Mouse (Mus musculus) C2C12 (cell line): ENCODE data around the gene Zc3h12a. TPM values are rescaled to one million over a fixed set of nuclear protein-coding genes. Genes with fewer than 3 reads are reported as not detected.

Experiments used
- H3K27me3 ChIP-seq: one replicate; pipeline ENCODE4 v1.6.1; 2011; ENCODE audit not compliant: control insufficient read depth, insufficient read depth, insufficient read length
- H3K36me3 ChIP-seq: one replicate; pipeline ENCODE4 v1.6.1; 2011; ENCODE audit not compliant: control insufficient read depth, insufficient read depth
- H3K4me3 ChIP-seq: one replicate; pipeline ENCODE4 v1.5.1; 2011; ENCODE audit warnings: mild to moderate bottlenecking, control low read depth; ENCODE audit not compliant: poor library complexity, insufficient read depth, severe bottlenecking
- H3K79me2 ChIP-seq: one replicate; pipeline ENCODE4 v1.6.1; 2011; ENCODE audit not compliant: control insufficient read depth, insufficient read depth
- H3K79me3 ChIP-seq: one replicate; pipeline ENCODE4 v1.6.1; 2011; ENCODE audit warnings: low read depth, control low read depth
- H3ac ChIP-seq: one replicate; pipeline ENCODE3; 2011; ENCODE audit warnings: low read depth; ENCODE audit not compliant: control insufficient read depth, insufficient read length
- CEBPB ChIP-seq: IDR thresholded peaks from one replicate; pipeline ENCODE4 v1.6.1; 2011; ENCODE audit warnings: low read depth, mild to moderate bottlenecking, control low read depth, moderate library complexity
- CTCF ChIP-seq: IDR thresholded peaks from one replicate; pipeline ENCODE4 v1.5.1; 2011; ENCODE audit not compliant: control insufficient read depth, insufficient read depth, insufficient read length
- FOSL1 ChIP-seq: IDR thresholded peaks from one replicate; pipeline ENCODE4 v1.8.0; 2011; ENCODE audit warnings: mild to moderate bottlenecking, low read length; ENCODE audit not compliant: poor library complexity, insufficient read depth, severe bottlenecking
- MAX ChIP-seq: IDR thresholded peaks from one replicate; pipeline ENCODE4 v1.6.1; 2011; ENCODE audit warnings: mild to moderate bottlenecking, control low read depth
- MYOD1 ChIP-seq: IDR thresholded peaks from one replicate; pipeline ENCODE4 v1.6.1; 2011; ENCODE audit warnings: low read depth; ENCODE audit not compliant: control insufficient read depth, insufficient read length
- MYOG ChIP-seq: IDR thresholded peaks from one replicate; pipeline ENCODE4 v1.6.1; 2011; ENCODE audit not compliant: control insufficient read depth, insufficient read length; ENCODE audit errors: extremely low read depth
- USF1 ChIP-seq: IDR thresholded peaks from one replicate; pipeline ENCODE4 v1.6.1; 2011; ENCODE audit warnings: low read depth, mild to moderate bottlenecking, control low read depth, moderate library complexity
- polyA plus RNA-seq: library from polyadenylated mRNA; unstranded; fragments of >200 nt; fragmentation: generic; extraction: Trizol; gene quantifications from one replicate; pipeline ENCODE4 v1.2.1, GENCODE M21; 2012; ENCODE audit warnings: missing spikeins

Gene Zc3h12a
- polyA plus RNA-seq, 1 experiment, result 6.7 TPM

GRCm38 (mm10) chr4:125124424-125125209 lies 3.0 kb downstream of the Zc3h12a start:
- peaks cover 50% of the 10 kb centered on the region for H3K79me3 ChIP-seq
- peaks cover 39% of the 10 kb centered on the region for H3K36me3 ChIP-seq
- TF ChIP-seq MYOG (no peak), CEBPB (no peak), MYOD1 (peak; percentile 50)
- peak overlapping the region; percentile 72 for H3K4me3 ChIP-seq
- peak overlapping the region; percentile 0 for H3ac ChIP-seq
- no peaks in the 10 kb centered on the region for H3K27me3 ChIP-seq
- H3K79me2 ChIP-seq, result peaks cover 67% of the 10 kb centered on the region

- peaks cover 67% of the 10 kb centered on the region for H3K79me2 ChIP-seq
- peaks cover 50% of the 10 kb centered on the region for H3K79me3 ChIP-seq
- H3K36me3 ChIP-seq, result peaks cover 53% of the 10 kb centered on the region
- H3ac ChIP-seq, result peak overlapping the region; percentile 65
- peak; percentile 88 for TF ChIP-seq CEBPB
- no peak for TF ChIP-seq USF1
- no peak for TF ChIP-seq CTCF
- TF ChIP-seq MYOG, result no peak
- no peaks in the 10 kb centered on the region for H3K27me3 ChIP-seq
- H3K4me3 ChIP-seq, result no peak overlapping the region
Measured at GRCm38 (mm10) chr4:125123279-125123671, 4.4 kb downstream of the Zc3h12a start.

- TF ChIP-seq CTCF (no peak), USF1 (no peak), MYOG (no peak), MYOD1 (no peak), MAX (peak; percentile 84), CEBPB (peak; percentile 35), FOSL1 (no peak)
- Histone ChIP-seq H3K36me3 (peaks cover 56% of the 10 kb centered on the region), H3K27me3 (no peaks in the 10 kb centered on the region), H3K4me3 (peak overlapping the region; percentile 3), H3ac (peak overlapping the region; percentile 65), H3K79me3 (peaks cover 50% of the 10 kb centered on the region), H3K79me2 (peaks cover 67% of the 10 kb centered on the region)
Measured at GRCm38 (mm10) chr4:125122431-125123278, 5.0 kb downstream of the Zc3h12a start.

GRCm38 (mm10) chr4:125119721-125120120 lies 7.9 kb downstream of the Zc3h12a start:
- H3K27me3 ChIP-seq, result no peaks in the 10 kb centered on the region
- H3K36me3 ChIP-seq, result peaks cover 42% of the 10 kb centered on the region
- peaks cover 25% of the 10 kb centered on the region for H3K79me3 ChIP-seq
- no peak overlapping the region for H3K4me3 ChIP-seq
- H3K79me2 ChIP-seq, result peaks cover 38% of the 10 kb centered on the region
- no peak overlapping the region for H3ac ChIP-seq
- TF ChIP-seq CEBPB, result no peak
- TF ChIP-seq MYOD1, result no peak
- TF ChIP-seq CTCF, result no peak
- no peak for TF ChIP-seq FOSL1
- no peak for TF ChIP-seq MYOG
- TF ChIP-seq MAX, result no peak
- no peak for TF ChIP-seq USF1

- H3K36me3 ChIP-seq, result peaks cover 42% of the 10 kb centered on the region
- no peak overlapping the region for H3ac ChIP-seq
- peaks cover 19% of the 10 kb centered on the region for H3K79me3 ChIP-seq
- no peak for TF ChIP-seq MYOG
- TF ChIP-seq CTCF, result no peak
- no peak for TF ChIP-seq CEBPB
- TF ChIP-seq FOSL1, result no peak
- TF ChIP-seq USF1, result no peak
- no peak for TF ChIP-seq MAX
- no peak for TF ChIP-seq MYOD1
- no peaks in the 10 kb centered on the region for H3K27me3 ChIP-seq
- peaks cover 32% of the 10 kb centered on the region for H3K79me2 ChIP-seq
- H3K4me3 ChIP-seq, result no peak overlapping the region
Measured at GRCm38 (mm10) chr4:125119070-125119469, 8.6 kb downstream of the Zc3h12a start.
